Mouse (Mus musculus): ENCODE measurements around the gene Abcb10. TPM values are rescaled to one million over a fixed set of nuclear protein-coding genes. Genes with fewer than 3 reads are reported as not detected.
A peak's percentile ranks its signal among the peaks of the same experiment; 100 is the strongest.

Gene Abcb10
- polyA plus RNA-seq, 1 experiment from 2014 or later, result 20.7 TPM

DNA sequence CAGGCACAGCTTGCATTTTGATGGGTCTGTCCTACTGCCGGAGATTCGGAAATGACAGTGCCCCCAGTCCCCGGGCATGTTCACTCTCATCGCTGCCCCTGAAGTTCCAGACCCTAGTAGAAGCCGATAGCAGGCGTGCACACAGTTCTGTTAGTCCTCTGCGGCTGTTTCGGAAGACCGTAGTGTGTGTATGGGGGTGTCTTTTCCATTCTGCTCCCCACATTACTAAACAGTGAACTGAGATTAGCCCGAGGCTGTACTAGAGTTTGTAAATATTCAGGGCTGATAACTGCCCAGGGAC is 33.3 kb downstream of the Abcb10 start:
- peaks cover 11% of the 10 kb centered on the region for H3K4me1 ChIP-seq
- H3K27me3 ChIP-seq, result no peaks in the 10 kb centered on the region
- peak; percentile 49; the same call in 1 of the 2 replicates for ATAC-seq (ENCODE audit: low FRiP score)
- WGBS, result 6% methylated on average over 10 of the region's 10 CpGs
- H3K4me3 ChIP-seq, result peak overlapping the region; percentile 99
- H3K4me2 ChIP-seq (replicated peaks), result peak overlapping the region; percentile 97
- H3K9ac ChIP-seq, result peak overlapping the region; percentile 79
- H3K9me3 ChIP-seq (replicated peaks), result no peaks in the 10 kb centered on the region
- H3K36me3 ChIP-seq, result peaks cover 22% of the 10 kb centered on the region
- peak overlapping the region; percentile 79 for H3K27ac ChIP-seq

DNA sequence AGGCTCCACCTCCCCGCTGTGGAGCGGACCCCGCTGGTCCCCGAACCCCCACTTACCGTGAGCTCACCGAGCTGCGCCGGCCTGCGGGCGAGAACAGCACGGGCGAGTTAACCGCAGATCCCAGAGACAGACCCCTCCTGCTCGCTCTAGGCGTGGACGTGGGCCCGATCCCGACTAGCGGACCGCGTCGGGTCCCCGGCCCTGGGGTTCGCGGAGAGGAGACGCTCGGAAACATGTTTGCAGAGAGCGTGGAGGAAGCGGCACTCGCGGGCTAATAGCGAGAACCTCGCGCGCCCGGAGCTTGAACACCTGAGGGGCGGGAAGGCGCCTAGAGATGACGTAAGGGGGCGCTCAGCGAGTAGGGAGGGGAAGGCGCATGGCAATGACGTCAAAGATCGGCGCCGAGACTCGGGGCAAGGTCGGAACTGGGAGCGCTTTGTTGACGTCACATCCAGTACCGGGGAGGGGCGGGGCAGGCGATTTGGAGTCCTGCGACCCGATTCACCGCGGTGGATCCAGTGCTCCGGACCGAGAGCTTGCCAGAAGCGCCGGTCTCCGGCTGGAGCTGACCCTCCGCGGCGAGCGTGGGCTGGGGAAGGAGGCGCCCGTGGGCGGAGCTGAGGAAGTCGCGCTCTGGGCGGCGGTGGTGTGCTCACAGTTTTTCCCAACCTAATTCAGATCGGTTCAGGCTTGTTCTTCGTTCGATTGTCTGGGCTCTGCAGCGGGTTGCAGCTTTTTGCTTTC is 33.8 kb downstream of the Abcb10 start, which contains the start of gene Nup133:
Gene Nup133 (minus strand): TSS at position 324 of the 744 bp plus-strand sequence.
- H3K36me3 ChIP-seq, result peaks cover 20% of the 10 kb centered on the region
- peak within 1 kb of the TSS; percentile 97 for H3K4me2 ChIP-seq (replicated peaks)
- H3K4me3 ChIP-seq, result peak within 1 kb of the TSS; percentile 99
- H3K9me3 ChIP-seq (replicated peaks), result no peaks in the 10 kb centered on the region
- peak; percentile 87 for ATAC-seq (ENCODE audit: low FRiP score)
- H3K4me1 ChIP-seq, result peaks cover 11% of the 10 kb centered on the region
- no peaks in the 10 kb centered on the region for H3K27me3 ChIP-seq
- H3K9ac ChIP-seq, result peak within 1 kb of the TSS; percentile 79
- H3K27ac ChIP-seq, result peak within 1 kb of the TSS; percentile 79
- WGBS, result under 1% methylated on average over 75 of the region's 77 CpGs

DNA sequence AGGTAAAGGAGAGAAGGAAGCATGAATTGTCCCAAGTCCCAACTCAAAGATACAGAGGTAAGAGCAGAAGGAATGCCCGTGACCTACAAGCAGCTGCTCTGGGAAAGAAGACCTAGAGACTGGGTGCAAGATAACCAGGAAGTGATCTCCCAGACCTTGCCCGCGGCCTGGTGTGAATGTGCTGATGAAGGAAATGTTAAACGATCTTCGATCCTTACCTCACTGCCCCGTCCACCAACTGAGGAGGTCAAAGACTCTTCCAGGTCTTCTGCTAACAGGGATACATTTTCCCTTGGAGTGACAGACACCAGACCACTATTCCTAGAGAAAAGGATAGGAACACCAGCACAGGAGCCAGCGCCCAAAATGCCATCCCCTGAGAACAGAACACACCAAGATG is 53.9 kb downstream of the Abcb10 start:
- 93% methylated on average over 7 of the region's 7 CpGs for WGBS

DNA sequence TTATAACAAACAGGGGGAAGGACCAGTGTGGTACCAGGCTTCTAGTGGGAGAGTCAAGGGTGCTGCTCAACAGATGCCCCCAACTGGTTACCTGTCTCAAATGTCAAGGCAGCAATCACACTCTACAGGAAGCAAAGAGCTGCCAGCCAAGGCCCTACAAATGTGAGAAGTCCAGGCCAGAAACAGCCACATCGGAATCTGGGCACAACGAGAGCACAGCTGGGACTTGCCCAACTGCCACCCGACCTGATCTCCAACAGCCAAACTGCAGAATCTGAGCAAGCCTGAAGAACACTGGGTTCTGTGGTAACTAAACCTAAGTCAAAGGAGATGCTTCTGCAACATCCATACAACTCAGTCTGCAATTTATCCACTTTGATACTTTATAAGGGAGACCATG is 57.3 kb downstream of the Abcb10 start:
- ATAC-seq (ENCODE audit: low FRiP score), result no peak
- H3K27me3 ChIP-seq, result no peaks in the 10 kb centered on the region
- no peak overlapping the region for H3K4me2 ChIP-seq (replicated peaks)
- no peak overlapping the region for H3K27ac ChIP-seq
- H3K9me3 ChIP-seq (replicated peaks), result no peaks in the 10 kb centered on the region
- 92% methylated on average over 3 of the region's 3 CpGs for WGBS
- no peak overlapping the region for H3K9ac ChIP-seq
- no peaks in the 10 kb centered on the region for H3K4me1 ChIP-seq
- H3K36me3 ChIP-seq, result peaks cover 76% of the 10 kb centered on the region
- no peak overlapping the region for H3K4me3 ChIP-seq

More for the DNA sequence above, 53.9 kb downstream of the Abcb10 start:
- Histone ChIP-seq H3K27ac (no peak overlapping the region), H3K9ac (no peak overlapping the region), H3K4me3 (no peak overlapping the region), H3K4me2 (replicated peaks) (no peak overlapping the region), H3K9me3 (replicated peaks) (no peaks in the 10 kb centered on the region), H3K27me3 (no peaks in the 10 kb centered on the region), H3K36me3 (peaks cover 71% of the 10 kb centered on the region), H3K4me1 (no peaks in the 10 kb centered on the region)
- no peak for ATAC-seq (ENCODE audit: low FRiP score)

DNA sequence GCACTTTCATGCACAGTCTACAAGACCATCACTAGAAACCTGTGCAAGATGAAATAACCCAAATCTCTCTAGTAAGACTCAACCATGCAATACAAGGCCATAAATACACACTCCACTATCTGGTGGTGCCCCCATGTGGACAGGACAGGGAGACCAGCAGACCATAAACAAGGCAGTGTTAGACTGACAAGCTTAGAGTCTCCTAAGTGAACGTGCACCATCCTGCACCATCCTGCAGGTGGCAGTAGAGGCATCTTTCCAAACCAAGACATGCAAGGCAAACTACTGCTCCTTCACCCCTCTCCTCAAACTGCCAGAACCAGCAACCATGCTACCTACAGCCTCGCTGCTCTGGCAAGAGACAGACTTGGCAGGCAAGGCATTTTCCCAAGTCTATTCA is 58.2 kb downstream of the Abcb10 start:
- peak; percentile 64; the same call in 1 of the 2 replicates for ATAC-seq (ENCODE audit: low FRiP score)
- no peak overlapping the region for H3K4me2 ChIP-seq (replicated peaks)
- H3K4me1 ChIP-seq, result no peaks in the 10 kb centered on the region
- no peak overlapping the region for H3K9ac ChIP-seq
- no peaks in the 10 kb centered on the region for H3K9me3 ChIP-seq (replicated peaks)
- no peaks in the 10 kb centered on the region for H3K27me3 ChIP-seq
- H3K27ac ChIP-seq, result no peak overlapping the region
- no peak overlapping the region for H3K4me3 ChIP-seq
- H3K36me3 ChIP-seq, result peaks cover 76% of the 10 kb centered on the region
- WGBS, result 16% methylated on average over 2 of the region's 2 CpGs

DNA sequence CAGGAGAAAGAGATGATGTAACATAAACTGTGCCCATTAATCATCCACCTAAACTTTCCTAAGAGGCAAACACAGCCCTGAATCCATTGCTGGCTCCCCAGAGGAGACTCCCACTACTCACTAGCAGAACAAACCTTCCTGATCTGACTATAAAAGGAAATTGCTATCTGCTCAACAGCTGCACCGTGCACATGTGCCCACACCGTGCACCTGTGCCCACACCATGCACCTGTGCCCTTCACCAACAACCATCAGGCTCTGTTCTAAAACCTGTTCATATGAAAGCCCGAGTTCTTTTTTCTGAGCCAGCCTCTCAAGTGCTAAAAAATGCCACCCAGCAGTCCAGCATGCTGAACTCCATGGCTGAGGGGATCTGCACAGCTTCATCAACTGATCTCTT is 68.3 kb downstream of the Abcb10 start:
- 97% methylated on average over 3 of the region's 3 CpGs for WGBS
- Histone ChIP-seq H3K4me2 (replicated peaks) (no peak overlapping the region), H3K36me3 (peaks cover 87% of the 10 kb centered on the region), H3K27ac (no peak overlapping the region), H3K9me3 (replicated peaks) (no peaks in the 10 kb centered on the region), H3K27me3 (no peaks in the 10 kb centered on the region), H3K4me3 (no peak overlapping the region), H3K4me1 (no peaks in the 10 kb centered on the region), H3K9ac (no peak overlapping the region)
- no peak for ATAC-seq (ENCODE audit: low FRiP score)

DNA sequence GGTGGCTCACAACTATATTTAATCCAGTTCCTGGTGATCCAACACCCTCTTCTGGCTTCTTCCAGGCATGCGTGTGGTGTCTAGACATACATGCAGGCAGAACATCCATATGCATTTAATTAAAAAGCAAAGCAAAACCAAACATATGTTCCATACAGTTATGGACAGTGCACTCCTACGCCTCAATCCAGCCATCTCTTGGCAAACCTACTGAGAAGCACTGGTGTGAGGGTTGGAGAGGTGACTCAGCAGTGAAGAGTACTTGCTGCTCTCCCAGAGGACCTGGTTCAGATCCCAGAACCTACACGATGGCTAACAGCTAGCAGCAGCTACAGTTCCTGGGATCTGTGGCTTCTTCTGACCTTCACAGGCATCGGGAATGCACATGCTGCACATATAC is 70.7 kb downstream of the Abcb10 start:
- 91% methylated on average over 4 of the region's 4 CpGs for WGBS
- Histone ChIP-seq H3K9ac (no peak overlapping the region), H3K27ac (no peak overlapping the region), H3K27me3 (no peaks in the 10 kb centered on the region), H3K36me3 (peaks cover 81% of the 10 kb centered on the region), H3K4me1 (no peaks in the 10 kb centered on the region), H3K9me3 (replicated peaks) (no peaks in the 10 kb centered on the region), H3K4me3 (no peak overlapping the region), H3K4me2 (replicated peaks) (no peak overlapping the region)
- ATAC-seq (ENCODE audit: low FRiP score), result no peak

DNA sequence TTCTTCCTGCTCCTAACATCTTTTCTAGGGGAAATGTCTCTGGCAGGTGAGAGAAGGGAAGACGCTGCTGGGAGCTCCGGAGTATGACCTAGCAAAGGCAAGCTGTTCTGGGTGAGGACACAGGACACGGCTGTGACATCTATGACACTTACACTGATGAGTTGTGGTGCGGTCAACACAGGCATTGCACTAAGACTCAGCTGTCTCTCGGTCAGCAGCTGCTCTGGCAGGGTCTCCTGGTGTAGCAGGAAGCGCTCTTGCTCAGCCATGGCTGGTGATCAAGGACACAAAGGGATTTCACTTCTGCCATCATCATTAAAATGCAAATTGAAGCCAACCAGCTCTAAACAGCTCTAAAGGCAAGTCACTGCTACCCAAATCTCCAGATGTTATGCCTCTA is 75.3 kb downstream of the Abcb10 start:
- no peaks in the 10 kb centered on the region for H3K4me1 ChIP-seq
- 94% methylated on average over 6 of the region's 6 CpGs for WGBS
- H3K27ac ChIP-seq, result no peak overlapping the region
- no peak for ATAC-seq (ENCODE audit: low FRiP score)
- H3K4me3 ChIP-seq, result no peak overlapping the region
- H3K4me2 ChIP-seq (replicated peaks), result no peak overlapping the region
- H3K36me3 ChIP-seq, result peaks cover 84% of the 10 kb centered on the region
- no peaks in the 10 kb centered on the region for H3K27me3 ChIP-seq
- H3K9ac ChIP-seq, result no peak overlapping the region
- H3K9me3 ChIP-seq (replicated peaks), result no peaks in the 10 kb centered on the region

DNA sequence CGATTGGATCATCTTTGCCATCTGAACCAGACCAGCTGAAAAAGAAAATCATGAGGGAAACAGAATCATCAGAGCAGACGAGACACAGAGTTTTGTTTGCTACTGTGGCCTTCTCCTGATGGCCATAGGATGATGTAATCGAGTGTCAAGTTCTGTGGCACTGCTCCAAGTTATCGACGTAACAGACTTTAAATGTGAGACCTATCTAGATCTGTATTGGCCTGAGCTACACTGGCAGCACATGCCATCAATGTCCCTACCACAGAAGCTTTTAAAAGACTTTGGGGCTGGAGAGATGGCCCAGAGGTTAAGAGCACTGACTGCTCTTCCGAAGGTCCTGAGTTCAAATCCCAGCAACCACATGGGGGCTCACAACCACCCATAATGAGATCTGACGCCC is 80.3 kb downstream of the Abcb10 start:
- Histone ChIP-seq H3K9ac (no peak overlapping the region), H3K9me3 (replicated peaks) (no peaks in the 10 kb centered on the region), H3K27ac (no peak overlapping the region), H3K27me3 (no peaks in the 10 kb centered on the region), H3K36me3 (peaks cover 71% of the 10 kb centered on the region), H3K4me3 (no peak overlapping the region), H3K4me1 (no peaks in the 10 kb centered on the region), H3K4me2 (replicated peaks) (no peak overlapping the region)
- ATAC-seq (ENCODE audit: low FRiP score), result no peak
- WGBS, result 92% methylated on average over 7 of the region's 7 CpGs

MicroRNA genes within 50 kb of the gene (microRNA counts, 519-probe panel; counts per million panel counts)
- microRNA mmu-miR-1967, result 470 counts per million, percentile 58 among the panel's probes with 10 or more counts

Small RNA genes lying within 50 kb of the gene (microRNA-seq; reads per million reads assigned to microRNA genes)
- gene Mir1967, result not detected

Other genes with a start within 250 kb of the Abcb10 start
- 61.0 and 61.2 TPM in 2 replicates for gene Rab4a, start 177.1 kb downstream of the Abcb10 start, polyA plus RNA-seq (2016; fragmentation: Nextera tagmentation; extraction: Ambion mirVana)
- gene Ccsap, start 122.9 kb downstream of the Abcb10 start, polyA plus RNA-seq (2016; fragmentation: Nextera tagmentation; extraction: Ambion mirVana), result 6.8 and 8.0 TPM in 2 replicates
- gene Acta1, start 88.4 kb downstream of the Abcb10 start, polyA plus RNA-seq (2016; fragmentation: Nextera tagmentation; extraction: Ambion mirVana), result 9.8 and 47.5 TPM in 2 replicates
- gene Nup133, start 33.9 kb downstream of the Abcb10 start, polyA plus RNA-seq (2016; fragmentation: Nextera tagmentation; extraction: Ambion mirVana), result 39.2 and 42.1 TPM in 2 replicates
- 32.6 and 34.4 TPM in 2 replicates for gene Taf5l, start 38.3 kb upstream of the Abcb10 start, polyA plus RNA-seq (2016; fragmentation: Nextera tagmentation; extraction: Ambion mirVana)
- gene Urb2, start 38.4 kb upstream of the Abcb10 start, polyA plus RNA-seq (2016; fragmentation: Nextera tagmentation; extraction: Ambion mirVana), result 5.9 and 6.4 TPM in 2 replicates
- 84.8 and 86.1 TPM in 2 replicates for gene Galnt2, start 248.3 kb upstream of the Abcb10 start, polyA plus RNA-seq (2016; fragmentation: Nextera tagmentation; extraction: Ambion mirVana)